Mouse (Mus musculus): ENCODE measurements around the gene Olfr262.
"Not testable (repeated sequence)": the region's sequence is repeated elsewhere in the genome, so short reads cannot be mapped to it uniquely, and the experiment has no call there.

Gene Olfr262

DNA sequence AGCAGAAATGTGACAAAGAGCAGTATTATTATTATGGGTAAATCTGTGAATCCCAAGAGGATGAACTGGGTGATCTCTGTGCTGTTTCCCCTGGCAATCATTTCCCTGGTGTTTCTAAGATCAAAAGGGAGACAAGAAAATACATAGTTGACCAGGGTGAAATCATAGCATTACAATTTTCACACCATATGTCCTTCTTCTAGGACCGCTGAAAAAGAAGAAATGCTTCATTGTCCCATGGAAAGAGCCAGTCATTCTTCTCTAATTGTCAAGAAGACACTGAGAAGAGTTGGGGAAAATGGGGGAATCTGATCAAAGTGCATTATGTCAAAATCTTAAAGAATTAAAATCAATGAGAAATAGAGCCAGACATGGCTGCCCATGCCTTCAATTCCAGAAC lies at the start of gene Olfr262:
Olfr262 (minus strand) TSS at position 101 of the 400 bp plus-strand sequence.
- DNase-seq, result no peak

DNA sequence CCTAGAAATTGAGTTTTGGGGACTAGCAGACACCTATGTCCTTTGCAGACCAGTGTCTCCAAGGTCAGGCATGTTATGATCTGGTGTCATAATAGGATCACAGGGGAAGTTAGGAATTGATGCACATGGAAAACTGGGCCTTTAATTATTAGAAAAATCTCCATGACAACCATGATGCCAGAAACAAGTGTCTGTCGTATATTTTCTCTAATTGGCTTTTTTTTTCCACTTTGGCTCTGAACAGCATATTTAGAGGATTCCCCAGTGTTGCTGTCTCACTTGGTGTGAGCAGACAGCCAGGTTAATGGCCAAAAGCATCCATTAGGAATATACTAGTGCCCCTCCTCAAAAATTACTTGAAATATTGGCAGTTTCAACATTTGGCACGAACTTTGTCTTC lies 38.1 kb upstream of the Olfr262 start, which contains the start of gene Olfr1434:
Olfr1434 (plus strand) TSS at position 301 of the 400 bp plus-strand sequence.
- no peak for DNase-seq

DNA sequence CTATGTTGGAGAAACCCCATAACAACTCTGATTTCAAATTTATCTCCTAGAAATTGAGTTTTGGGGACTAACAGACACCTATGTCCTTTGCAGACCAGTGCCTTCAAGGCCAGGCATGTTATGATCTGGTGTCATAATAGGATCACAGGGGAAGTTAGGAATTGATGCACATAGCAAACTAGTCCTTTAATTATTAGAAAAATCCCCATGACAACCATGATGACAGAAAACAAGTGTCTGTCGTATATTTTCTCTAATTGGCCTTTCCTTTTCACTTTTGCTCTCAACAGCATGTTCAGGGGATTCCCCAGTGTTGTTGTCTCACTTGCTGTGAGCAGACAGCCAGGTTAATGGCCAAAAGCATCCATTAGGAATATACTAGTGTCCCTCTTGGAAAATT lies 19.3 kb upstream of the Olfr262 start, which contains the start of gene Olfr235:
Olfr235 (plus strand) TSS at position 301 of the 400 bp plus-strand sequence.
- DNase-seq, result no peak

DNA sequence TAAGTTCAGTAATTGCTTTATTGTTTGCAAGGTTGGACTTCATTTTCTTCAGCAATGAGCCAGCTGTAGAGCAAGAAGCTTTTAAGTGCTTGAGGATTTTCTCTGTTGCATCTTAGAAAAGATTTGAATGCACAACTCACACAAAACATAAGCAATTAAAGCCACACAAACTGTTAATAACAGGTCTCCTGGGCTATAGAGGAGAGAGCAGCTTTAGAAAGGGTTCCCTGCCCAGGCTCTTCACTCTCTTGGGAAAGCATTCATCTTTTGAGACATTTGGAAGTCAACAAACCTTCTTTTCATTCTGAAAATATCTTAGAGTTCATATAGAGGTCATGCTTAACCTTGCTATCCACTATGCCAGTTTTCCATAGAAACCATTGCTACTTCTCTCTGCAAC lies 9.0 kb downstream of the Olfr262 start, which contains the start of gene Olfr1432:
Olfr1432 (minus strand) TSS at position 101 of the 400 bp plus-strand sequence.
- DNase-seq, result not testable (repeated sequence)

DNA sequence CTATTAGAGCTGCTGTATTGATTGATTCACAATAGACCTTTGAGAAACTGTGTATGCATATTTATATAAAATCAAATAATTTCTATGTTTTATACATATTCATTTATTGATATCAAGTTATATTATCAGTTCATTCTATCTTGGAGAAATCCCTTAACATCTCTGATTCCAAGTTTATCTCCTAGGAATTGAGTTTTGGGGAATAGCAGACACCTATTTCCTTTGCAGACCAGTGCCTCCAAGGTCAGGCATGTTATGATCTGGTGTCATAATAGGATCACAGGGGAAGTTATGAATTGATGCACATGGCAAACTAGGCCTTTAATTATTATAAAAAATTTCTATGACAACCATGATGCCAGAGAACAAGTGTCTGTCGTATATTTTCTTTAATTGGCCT lies 41.1 kb downstream of the Olfr262 start, which contains the start of gene Olfr1431:
Olfr1431 (plus strand) TSS at position 301 of the 400 bp plus-strand sequence.
- no peak for DNase-seq

DNA sequence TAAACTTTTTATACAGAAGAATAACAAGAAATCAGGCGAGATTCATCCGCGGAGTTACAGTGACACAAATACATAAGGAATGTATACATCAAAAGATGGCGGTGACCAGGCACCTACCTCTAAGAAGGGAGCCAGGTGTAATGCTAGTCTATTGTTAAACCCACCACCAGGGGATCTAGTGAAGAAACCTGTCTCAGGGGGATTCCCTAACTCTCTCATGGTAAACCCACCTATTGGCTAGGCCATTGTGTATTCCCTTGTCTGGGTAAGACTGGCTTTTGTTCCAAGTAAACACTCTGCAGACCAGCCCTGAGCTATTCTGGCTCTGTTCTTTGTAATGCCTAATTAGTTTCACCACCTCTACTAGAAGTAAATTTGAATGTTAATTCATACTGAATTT lies 42.4 kb downstream of the Olfr262 start:
- DNase-seq, result not testable (repeated sequence)

Data from thymus, adult 18-20 months (tissue).